Mouse (Mus musculus) frontal cortex, postnatal 10 days (tissue): ENCODE measurements around the gene Crp.

Experiments
- DNase-seq, 2 experiments: peaks; one replicate each; pipeline ENCODE4 v3.0.0; 2022; ENCODE audit warnings: low spot score in 2 of 2, mixed read lengths in 1 of 2

The Crp gene

GRCm38 (mm10) chr1:172711962-172712361, 14.1 kb downstream of the Crp start:
- DNase-seq, result no peak

DNA sequence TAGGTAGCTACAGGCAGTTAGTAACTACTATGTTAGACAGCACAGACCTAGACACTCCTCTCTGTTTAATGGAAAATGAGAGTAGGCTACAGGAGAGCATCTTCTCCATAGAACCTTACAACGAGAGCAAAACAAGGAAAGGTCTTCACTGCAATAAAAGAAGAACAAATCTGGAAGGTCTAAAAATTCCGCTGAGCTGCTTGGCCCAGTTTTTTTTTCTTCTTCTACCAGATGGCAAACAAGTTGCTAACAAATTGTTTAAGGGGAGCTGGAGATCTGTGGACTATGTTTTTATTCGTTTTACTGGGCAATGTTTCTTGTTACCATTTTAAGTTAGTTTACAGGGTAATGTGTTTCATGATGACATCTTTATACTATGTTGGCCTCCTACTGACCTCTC, 53.4 kb downstream of the Crp start:
- no peak for DNase-seq

DNA sequence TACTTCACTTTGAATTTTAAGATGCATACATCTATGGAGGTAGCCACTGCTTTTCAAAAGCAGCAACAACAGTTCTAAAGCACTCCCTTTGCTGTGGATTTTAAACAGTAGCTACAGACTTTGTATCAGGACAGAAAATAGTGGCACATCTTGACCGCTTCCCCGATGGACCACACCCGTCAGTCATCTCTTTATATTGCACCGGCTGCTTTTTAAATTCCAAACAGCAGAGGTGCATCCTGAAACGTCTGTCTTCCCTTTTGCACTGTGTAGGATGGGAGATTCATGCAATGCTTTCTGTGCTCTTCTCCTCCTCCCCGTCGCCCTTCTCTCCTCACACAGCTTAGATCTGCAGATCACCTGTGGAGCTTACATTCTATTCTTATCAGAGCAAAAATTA, 57.3 kb downstream of the Crp start:
- no peak for DNase-seq

GRCm38 (mm10) chr1:172759525-172759924, 61.7 kb downstream of the Crp start:
- no peak for DNase-seq

DNA sequence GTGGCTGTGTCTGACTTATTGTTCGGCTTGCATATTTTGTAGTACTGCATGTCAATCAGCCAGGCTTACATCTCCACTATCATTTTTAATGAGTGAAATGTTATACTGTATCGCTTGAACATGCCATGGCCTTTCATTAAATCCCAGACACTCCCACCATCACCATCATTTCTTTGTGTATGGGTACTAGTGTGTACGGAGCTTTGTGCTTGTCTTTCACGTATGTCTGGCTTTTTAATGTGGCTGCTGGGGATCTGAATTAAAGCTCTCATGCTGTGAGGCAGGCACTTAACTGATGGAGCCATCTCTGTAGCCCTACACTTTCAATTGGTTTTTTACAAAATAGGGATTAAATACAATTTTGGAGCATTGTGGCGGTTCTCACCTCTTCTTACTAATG, 81.3 kb downstream of the Crp start:
- no peak for DNase-seq

DNA sequence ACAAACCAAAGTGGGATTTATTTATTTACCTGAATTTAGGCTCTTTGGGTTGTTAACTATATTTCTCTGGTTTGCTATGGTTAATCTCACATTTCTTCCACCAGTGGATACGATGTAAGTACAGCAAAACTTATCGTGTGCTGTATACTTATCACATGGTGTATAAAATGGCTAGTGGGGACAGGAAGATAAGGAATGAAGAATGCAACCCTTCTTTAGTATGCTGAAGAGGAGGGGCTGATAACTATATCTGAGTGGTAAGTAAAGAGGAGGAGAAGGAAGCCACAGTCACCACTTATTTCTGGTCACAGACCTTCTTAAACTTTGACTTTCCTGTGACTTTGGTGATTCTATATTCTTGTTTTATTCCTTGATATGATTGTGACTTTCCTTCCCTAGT, 87.5 kb downstream of the Crp start:
- DNase-seq, result no peak

- no peak for DNase-seq
Observed at GRCm38 (mm10) chr1:172785886-172786285, 88.0 kb downstream of the Crp start.

- no peak for DNase-seq
Observed at GRCm38 (mm10) chr1:172828975-172829374, 131.1 kb downstream of the Crp start.

DNA sequence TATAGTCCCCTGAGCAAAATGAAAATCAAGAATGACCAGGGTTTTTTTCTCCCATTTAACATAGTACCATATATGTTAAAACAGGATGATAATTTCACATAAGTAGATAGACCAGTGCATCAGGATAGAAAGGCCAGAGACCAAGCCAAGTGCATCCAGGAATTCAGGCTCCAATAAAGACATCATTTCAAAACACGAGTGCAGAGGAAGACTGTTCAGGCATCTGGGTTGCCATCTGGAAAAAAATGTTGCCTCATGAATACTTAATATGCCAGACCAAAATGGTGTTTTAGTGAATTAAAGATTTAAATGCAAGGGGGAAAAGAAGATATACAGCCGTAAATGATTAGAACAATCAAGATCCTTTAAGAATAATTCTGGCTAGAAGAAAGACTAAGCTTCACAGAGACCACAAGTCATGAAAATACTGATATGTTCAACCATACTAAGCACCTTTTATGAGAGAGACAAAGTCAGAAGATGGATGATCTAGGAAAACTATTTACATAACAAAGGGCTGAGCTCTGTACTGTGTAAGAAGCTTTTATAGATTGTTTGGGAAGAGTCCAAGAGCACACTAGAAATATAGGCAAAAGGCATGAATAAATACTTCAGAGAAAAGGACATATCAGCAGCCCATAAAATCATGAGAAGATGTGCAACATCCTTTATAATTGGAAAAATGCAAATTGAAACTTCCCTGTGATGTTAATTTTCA, 149.3 kb downstream of the Crp start:
- no peak for DNase-seq

DNA sequence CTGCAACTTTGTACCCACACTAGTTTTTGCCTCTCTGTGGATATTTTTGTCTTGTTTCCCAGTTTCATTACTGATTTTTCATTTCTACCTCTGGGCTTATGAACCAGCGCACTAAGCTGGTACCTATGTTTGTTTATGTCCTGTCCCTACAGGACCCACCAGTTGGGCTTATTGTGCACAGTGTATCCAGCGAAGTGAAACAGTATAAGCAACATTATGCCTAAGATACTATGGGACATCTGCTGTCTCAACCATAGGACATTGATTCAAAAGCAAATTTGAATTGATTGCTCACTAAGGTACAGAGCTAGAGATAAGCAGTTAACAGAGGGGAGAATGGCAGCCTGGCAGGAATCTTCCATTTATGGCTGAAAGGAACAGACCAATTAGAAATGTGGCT, 150.3 kb downstream of the Crp start:
- DNase-seq, result no peak

DNA sequence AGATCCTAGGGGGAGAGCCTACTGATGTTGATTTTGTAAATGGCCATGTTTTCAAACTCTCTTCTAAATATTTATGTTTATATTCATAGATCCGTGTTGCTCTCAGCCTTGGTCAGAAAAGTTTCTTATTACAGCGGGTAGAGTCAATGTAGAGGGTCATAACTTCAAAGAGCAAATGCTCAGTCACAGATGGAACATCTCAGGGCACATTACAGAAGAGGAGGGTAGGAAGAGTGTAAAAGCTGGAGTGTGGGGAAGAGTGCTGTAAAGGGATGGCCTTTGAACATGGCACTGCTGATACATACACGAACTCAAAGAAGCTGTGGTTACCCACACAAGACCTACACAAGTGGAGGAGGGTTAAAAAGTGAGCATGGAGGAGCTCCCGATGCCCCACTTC, 177.4 kb downstream of the Crp start:
- DNase-seq, result no peak

DNA sequence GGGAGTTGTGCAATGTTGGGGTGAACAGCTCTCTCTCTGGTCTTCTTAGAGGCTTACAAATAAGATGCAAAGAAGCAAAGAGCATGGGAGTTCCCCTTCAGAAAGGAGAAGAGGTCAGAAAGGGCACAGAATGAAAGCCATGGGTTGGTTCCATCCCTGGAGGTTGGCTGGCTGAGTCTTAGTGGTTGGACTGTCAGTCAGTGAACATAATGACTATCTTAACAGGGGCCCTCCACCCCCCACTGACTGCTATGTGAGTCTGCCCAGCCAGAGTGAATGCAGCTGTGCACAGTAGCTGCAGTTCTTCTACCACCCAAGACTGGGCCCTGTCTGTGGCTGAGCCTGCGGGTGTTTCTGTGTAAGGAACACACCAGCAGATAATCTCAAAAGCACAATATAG, 178.8 kb downstream of the Crp start:
- DNase-seq, result no peak
